Mouse (Mus musculus): Measurements from ENCODE around the gene Rtn4r.
"Not testable (repeated sequence)": the region's sequence is repeated elsewhere in the genome, so short reads cannot be mapped to it uniquely, and the experiment has no call there.

Gene Rtn4r

GRCm38 (mm10) chr16:18195561-18195960 is 68.1 kb downstream of the Rtn4r start:
- not testable (repeated sequence) for DNase-seq

GRCm38 (mm10) chr16:18197881-18198280 is 70.4 kb downstream of the Rtn4r start:
- DNase-seq = no peak

- DNase-seq = no peak
These were observed 71.1 kb downstream of the Rtn4r start for GRCm38 (mm10) chr16:18198365-18199098.

- no peak for DNase-seq
These were observed 72.6 kb downstream of the Rtn4r start for GRCm38 (mm10) chr16:18200062-18200461.

- no peak for DNase-seq
These were observed 74.2 kb downstream of the Rtn4r start for GRCm38 (mm10) chr16:18201620-18202019.
